20 mouse cellular contexts compared by ENCODE assay signal in genomic region chr6:113428006-113428405, GRCm38 (mm10). TPM values are rescaled to one million over a fixed set of nuclear protein-coding genes. Genes with fewer than 3 reads are reported as not detected.
DNase-seq lines count a peak whose midpoint lies in the region; ATAC-seq and TF ChIP-seq lines count a peak whose summit lies in the region.
"Had no signal": no experiment of that assay in that cellular context is flagged by ENCODE, and none has a peak within 500 bp of the region (broad histone marks: within the 10 kb centered on the region; RNA-seq: fewer than 3 reads in every experiment).

No protein-coding gene starts in this region.

- H3K27ac ChIP-seq in liver, embryonic 12.5 days, result no peak overlapping the region
- H3K27ac ChIP-seq in liver, embryonic 11.5 days (ENCODE audit: low read depth, low read length), result no peak overlapping the region
- H3K27ac ChIP-seq in liver, embryonic 13.5 days, result no peak overlapping the region
- H3K27ac ChIP-seq in liver, postnatal 0 days (ENCODE audit: low read depth), result peak overlapping the region; percentile 86
- H3K27ac ChIP-seq: embryonic facial prominence, embryonic 12.5 days; heart, embryonic 15.5 days; hindbrain, embryonic 10.5 days; hindbrain, embryonic 15.5 days had no signal

- no peak overlapping the region for H3K4me3 ChIP-seq in liver, embryonic 12.5 days
- no peak overlapping the region for H3K4me3 ChIP-seq in liver, embryonic 11.5 days (ENCODE audit: low read depth, low read length)
- H3K4me3 ChIP-seq in liver, embryonic 13.5 days (replicated peaks), result no peak overlapping the region
- H3K4me3 ChIP-seq in liver, postnatal 0 days (ENCODE audit: low read depth, low read length), result peak overlapping the region; percentile 27
- H3K4me3 ChIP-seq: embryonic facial prominence, embryonic 12.5 days; heart, embryonic 15.5 days; hindbrain, embryonic 10.5 days; hindbrain, embryonic 15.5 days had no signal

- WGBS in liver, embryonic 12.5 days (ENCODE audit: insufficient replicate concordance), result 79% methylated on average over 16 of the region's 16 CpGs
- 85% methylated on average over 16 of the region's 16 CpGs for WGBS in liver, embryonic 11.5 days
- WGBS in liver, embryonic 13.5 days (ENCODE audit: insufficient replicate concordance), result 82% methylated on average over 16 of the region's 16 CpGs
- 71% methylated on average over 16 of the region's 16 CpGs for WGBS in liver, postnatal 0 days (ENCODE audit: insufficient replicate concordance)

- ATAC-seq in liver, embryonic 12.5 days, result 0 out of 2 replicates have a peak, but pooled peaks have one; percentile 20
- ATAC-seq in liver, embryonic 11.5 days (replicated peaks; ENCODE audit: low FRiP score), result no peak
- ATAC-seq in liver, embryonic 13.5 days (ENCODE audit: low read depth), result 0 out of 2 replicates have a peak, but pooled peaks have one; percentile 39
- peak; percentile 84 for ATAC-seq in liver, postnatal 0 days
- ATAC-seq: forebrain, embryonic 16.5 days had no signal

- no peak for TF ChIP-seq CTCF in liver, postnatal 0 days (IDR thresholded peaks at IDR 0.05; ENCODE audit: low read depth)

- TF ChIP-seq EP300 in liver, postnatal 0 days (IDR thresholded peaks at IDR 0.05; ENCODE audit: low read depth), result 0 out of 2 replicates have a peak, but pooled peaks have one; percentile 28

- no peaks in the 10 kb centered on the region for H3K36me3 ChIP-seq in liver, embryonic 12.5 days
- no peaks in the 10 kb centered on the region for H3K36me3 ChIP-seq in liver, embryonic 11.5 days (ENCODE audit: control insufficient read depth, insufficient read depth, low read length)
- H3K36me3 ChIP-seq in liver, embryonic 13.5 days, result no peaks in the 10 kb centered on the region
- H3K36me3 ChIP-seq in liver, postnatal 0 days (replicated peaks; ENCODE audit: insufficient read depth, low read length), result no peaks in the 10 kb centered on the region
- H3K36me3 ChIP-seq: embryonic facial prominence, embryonic 12.5 days; heart, embryonic 15.5 days; hindbrain, embryonic 10.5 days; hindbrain, embryonic 15.5 days had no signal

- H3K9ac ChIP-seq in liver, embryonic 12.5 days, result no peak overlapping the region
- H3K9ac ChIP-seq in liver, embryonic 11.5 days (ENCODE audit: low read depth, low read length), result no peak overlapping the region
- H3K9ac ChIP-seq in liver, embryonic 13.5 days, result no peak overlapping the region
- H3K9ac ChIP-seq in liver, postnatal 0 days (replicated peaks), result 0 out of 2 replicates have a peak overlapping the region, but pooled peaks have one; percentile 3
- H3K9ac ChIP-seq: embryonic facial prominence, embryonic 12.5 days; heart, embryonic 15.5 days; hindbrain, embryonic 15.5 days had no signal

- H3K9me3 ChIP-seq in liver, embryonic 12.5 days (replicated peaks), result 0 out of 2 replicates have a peak, but pooled peaks cover 5% of the 10 kb centered on the region
- H3K9me3 ChIP-seq in liver, embryonic 11.5 days (ENCODE audit: control insufficient read depth, low read length), result no peaks in the 10 kb centered on the region
- H3K9me3 ChIP-seq in liver, embryonic 13.5 days (replicated peaks), result no peaks in the 10 kb centered on the region
- no peaks in the 10 kb centered on the region for H3K9me3 ChIP-seq in liver, postnatal 0 days (ENCODE audit: low read length)
- H3K9me3 ChIP-seq: embryonic facial prominence, embryonic 12.5 days; heart, embryonic 15.5 days; hindbrain, embryonic 10.5 days; hindbrain, embryonic 15.5 days had no signal

- no peak overlapping the region for H3K4me2 ChIP-seq in liver, embryonic 12.5 days
- no peak overlapping the region for H3K4me2 ChIP-seq in liver, embryonic 11.5 days
- H3K4me2 ChIP-seq in liver, embryonic 13.5 days, result no peak overlapping the region
- H3K4me2 ChIP-seq in liver, postnatal 0 days (ENCODE audit: low read depth, low read length), result peak overlapping the region; percentile 48
- H3K4me2 ChIP-seq: embryonic facial prominence, embryonic 12.5 days; heart, embryonic 11.5 days; heart, embryonic 15.5 days; hindbrain, embryonic 15.5 days had no signal

- no peaks in the 10 kb centered on the region for H3K4me1 ChIP-seq in liver, embryonic 12.5 days
- H3K4me1 ChIP-seq in liver, embryonic 11.5 days (replicated peaks; ENCODE audit: control insufficient read depth, insufficient read depth, low read length), result no peaks in the 10 kb centered on the region
- H3K4me1 ChIP-seq in liver, embryonic 13.5 days (replicated peaks), result no peaks in the 10 kb centered on the region
- 0 out of 2 replicates have a peak, but pooled peaks cover 3% of the 10 kb centered on the region for H3K4me1 ChIP-seq in liver, postnatal 0 days (ENCODE audit: insufficient read depth)
- H3K4me1 ChIP-seq: embryonic facial prominence, embryonic 12.5 days; hindbrain, embryonic 10.5 days; hindbrain, embryonic 15.5 days had no signal

- DNase-seq in liver, embryonic 11.5 days (ENCODE audit: low spot score), result no peak
- DNase-seq in R1 (ENCODE audit: low read depth, low spot score), result peak; percentile 23
- no peak for DNase-seq in liver, embryonic 13.5 days
- peak; percentile 65 for DNase-seq in liver, postnatal 0 days
- no peak for DNase-seq in heart, adult 9 months (ENCODE audit: low spot score in 2 of 2)
- DNase-seq in cerebellum, adult 11-12 months, result no peak
- no peak for DNase-seq in embryo, embryonic 9.5 days (ENCODE audit: extremely low spot score)
- DNase-seq: adrenal gland, adult 2 months; cerebellum, adult 8-10 months; heart, adult 18-20 months had no signal

- H3K27me3 ChIP-seq in liver, embryonic 12.5 days (replicated peaks), result no peaks in the 10 kb centered on the region; the same call in 1 of the 2 replicates
- no peaks in the 10 kb centered on the region for H3K27me3 ChIP-seq in liver, embryonic 11.5 days (replicated peaks; ENCODE audit: control insufficient read depth, insufficient read depth, low read length)
- no peaks in the 10 kb centered on the region for H3K27me3 ChIP-seq in liver, embryonic 13.5 days
- no peaks in the 10 kb centered on the region for H3K27me3 ChIP-seq in liver, postnatal 0 days (ENCODE audit: insufficient read depth, low read length)
- H3K27me3 ChIP-seq: embryonic facial prominence, embryonic 12.5 days; heart, embryonic 15.5 days; hindbrain, embryonic 15.5 days had no signal

RNA-seq across cellular contexts. Expression of gene Cidec, which starts 7.6 kb away (rescaled TPM):
- polyA plus RNA-seq in liver, embryonic 12.5 days (2016; fragmentation: Nextera tagmentation; extraction: Ambion mirVana), result not detected in 2 replicates
- 0.26 TPM in 1 of 2 replicates, not detected in the other for polyA plus RNA-seq in liver, embryonic 11.5 days (2014; fragmentation: Nextera tagmentation; extraction: Ambion mirVana)
- 0.10 TPM in 1 of 2 replicates, not detected in the other for polyA plus RNA-seq in liver, embryonic 13.5 days (2015; fragmentation: Nextera tagmentation; extraction: Ambion mirVana)
- 5.9 and 8.2 TPM in 2 replicates for polyA plus RNA-seq in liver, postnatal 0 days (2015; fragmentation: Nextera tagmentation; extraction: Ambion mirVana)
- polyA plus RNA-seq: activated CD4-positive, CD25-positive, alpha-beta regulatory T cell, adult 4 months; C2C12; embryonic facial prominence, embryonic 12.5 days; forebrain, embryonic 11.5 days; forebrain, embryonic 16.5 days; heart, embryonic 11.5 days; heart, embryonic 15.5 days; hindbrain, embryonic 10.5 days; hindbrain, embryonic 15.5 days had no signal

RNA-seq across cellular contexts. Expression of gene Rpusd3, which starts 8.9 kb away (rescaled TPM):
- polyA plus RNA-seq in liver, embryonic 12.5 days (2016; fragmentation: Nextera tagmentation; extraction: Ambion mirVana), result 19.8 and 22.2 TPM in 2 replicates
- polyA plus RNA-seq in liver, embryonic 11.5 days (2014; fragmentation: Nextera tagmentation; extraction: Ambion mirVana), result 27.4 and 32.1 TPM in 2 replicates
- polyA plus RNA-seq in liver, embryonic 13.5 days (2015; fragmentation: Nextera tagmentation; extraction: Ambion mirVana), result 13.4 and 19.2 TPM in 2 replicates
- 17.1 and 20.5 TPM in 2 replicates for polyA plus RNA-seq in liver, postnatal 0 days (2015; fragmentation: Nextera tagmentation; extraction: Ambion mirVana)

RNA-seq across cellular contexts. Expression of gene Jagn1, which starts 14.4 kb away (rescaled TPM):
- 56.0 and 57.1 TPM in 2 replicates for polyA plus RNA-seq in liver, embryonic 12.5 days (2016; fragmentation: Nextera tagmentation; extraction: Ambion mirVana)
- polyA plus RNA-seq in liver, embryonic 11.5 days (2014; fragmentation: Nextera tagmentation; extraction: Ambion mirVana), result 72.1 and 72.7 TPM in 2 replicates
- 51.8 and 53.3 TPM in 2 replicates for polyA plus RNA-seq in liver, embryonic 13.5 days (2015; fragmentation: Nextera tagmentation; extraction: Ambion mirVana)
- 49.2 and 49.9 TPM in 2 replicates for polyA plus RNA-seq in liver, postnatal 0 days (2015; fragmentation: Nextera tagmentation; extraction: Ambion mirVana)

RNA-seq across cellular contexts. Expression of gene Il17re, which starts 30.3 kb away (rescaled TPM):
- 0.36 and 0.41 TPM in 2 replicates for polyA plus RNA-seq in liver, embryonic 12.5 days (2016; fragmentation: Nextera tagmentation; extraction: Ambion mirVana)
- polyA plus RNA-seq in liver, embryonic 11.5 days (2014; fragmentation: Nextera tagmentation; extraction: Ambion mirVana), result 0.74 and 1.5 TPM in 2 replicates
- polyA plus RNA-seq in liver, embryonic 13.5 days (2015; fragmentation: Nextera tagmentation; extraction: Ambion mirVana), result 0.16 and 0.20 TPM in 2 replicates
- polyA plus RNA-seq in liver, postnatal 0 days (2015; fragmentation: Nextera tagmentation; extraction: Ambion mirVana), result 0.26 and 0.49 TPM in 2 replicates
- polyA plus RNA-seq: C2C12; forebrain, embryonic 16.5 days had no signal

RNA-seq across cellular contexts. Expression of gene Ttll3, which starts 38.9 kb away (rescaled TPM):
- polyA plus RNA-seq in liver, embryonic 12.5 days (2016; fragmentation: Nextera tagmentation; extraction: Ambion mirVana), result 1.1 and 1.3 TPM in 2 replicates
- polyA plus RNA-seq in liver, embryonic 11.5 days (2014; fragmentation: Nextera tagmentation; extraction: Ambion mirVana), result 1.6 and 2.4 TPM in 2 replicates
- 0.62 and 0.85 TPM in 2 replicates for polyA plus RNA-seq in liver, embryonic 13.5 days (2015; fragmentation: Nextera tagmentation; extraction: Ambion mirVana)
- polyA plus RNA-seq in liver, postnatal 0 days (2015; fragmentation: Nextera tagmentation; extraction: Ambion mirVana), result 0.38 and 0.83 TPM in 2 replicates

Comparison
In these comparisons a context has a peak if more than half of its experiments do, and no peak if none do; other contexts are left out.
1. DNase-seq: peak in R1 (single experiment) and liver, postnatal 0 days (single experiment); none in liver, embryonic 11.5 days (single experiment), liver, embryonic 13.5 days (single experiment), heart, adult 9 months (0 of 2), cerebellum, adult 11-12 months (single experiment) and embryo, embryonic 9.5 days (single experiment).